Mouse (Mus musculus): Measurements from ENCODE around the gene Bmpr2.

DNA sequence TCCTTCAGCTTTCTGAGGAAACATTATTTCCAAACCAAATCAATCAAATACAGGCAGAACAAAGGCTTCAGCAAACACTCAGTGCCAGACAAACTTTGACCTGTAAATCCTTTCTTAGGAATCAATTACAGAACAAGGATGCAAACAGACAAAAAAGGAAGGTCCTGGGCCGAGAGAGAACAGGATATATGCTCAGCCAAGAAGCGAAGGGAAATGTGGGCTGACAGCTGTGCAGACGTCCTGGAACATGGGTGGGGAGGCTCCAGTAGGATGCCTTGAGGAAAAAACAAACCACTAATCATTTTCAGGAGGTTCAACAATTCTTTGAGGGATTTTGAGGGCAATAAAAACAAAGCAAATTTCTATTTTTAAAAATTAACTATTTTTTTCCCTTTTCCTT, 139.4 kb downstream of the Bmpr2 start:
- TF ChIP-seq POLR2A (IDR thresholded peaks at IDR 0.05; ENCODE audit: borderline replicate concordance, extremely low read depth, low read depth, low read length), result no peak
- no peak for TF ChIP-seq CTCF (IDR thresholded peaks at IDR 0.05; ENCODE audit: insufficient read depth, low read length)
